Comparison of ENCODE assay signal across 35 mouse cellular contexts in genomic region chr1:156437726-156438125, GRCm38 (mm10). TPM values are rescaled to one million over a fixed set of nuclear protein-coding genes. Genes with fewer than 3 reads are reported as not detected.
DNase-seq lines count a peak whose midpoint lies in the region; TF ChIP-seq lines count a peak whose summit lies in the region.
"Had no signal": no experiment of that assay in that cellular context is flagged by ENCODE, and none has a peak within 500 bp of the region (broad histone marks: within the 10 kb centered on the region; RNA-seq: fewer than 3 reads in every experiment).

No protein-coding gene starts in this region.

- no peaks in the 10 kb centered on the region for H3K27me3 ChIP-seq in thymus, adult 2 months (ENCODE audit: control insufficient read depth, insufficient read depth, low read length)
- H3K27me3 ChIP-seq in cerebellum, adult 2 months (ENCODE audit: control insufficient read depth, insufficient read depth, low read length): no peaks in the 10 kb centered on the region
- H3K27me3 ChIP-seq: embryonic facial prominence, embryonic 13.5 days; heart, embryonic 13.5 days; hindbrain, embryonic 15.5 days; intestine, embryonic 15.5 days; liver, embryonic 15.5 days; lung, embryonic 15.5 days; megakaryocyte, embryonic 14.5 days; midbrain, embryonic 12.5 days; neural tube, embryonic 13.5 days; Patski had no signal

- 90% methylated on average over 5 of the region's 5 CpGs for WGBS in thymus, adult 2 months
- 59% methylated on average over 3 of the region's 5 CpGs for WGBS in macrophage (ENCODE audit: missing documents)
- 93% methylated on average over 5 of the region's 5 CpGs for WGBS in cerebellum, adult 2 months

- DNase-seq in thymus, adult 2 months: no peak
- no peak for DNase-seq in thymus, postnatal 0 days (ENCODE audit: low spot score)
- DNase-seq in cerebellum, adult 11-12 months: no peak
- DNase-seq in cerebellum, adult 2 months: no peak
- DNase-seq in testis, postnatal 10 days (ENCODE audit: low spot score): no peak
- DNase-seq: adrenal gland, postnatal 14 days; cerebellum, adult 8-10 months; cerebellum, postnatal 25 days; embryo, embryonic 11 days; forebrain, postnatal 0 days; heart, postnatal 10 days; kidney, adult 8-10 months; kidney, postnatal 4 days; liver; retina, postnatal 1 day; right cerebral cortex, postnatal 14 days had no signal

- peaks cover 7% of the 10 kb centered on the region for H3K4me1 ChIP-seq in thymus, adult 2 months (replicated peaks; ENCODE audit: control insufficient read depth, insufficient read depth, low read length)
- peaks cover 26% of the 10 kb centered on the region for H3K4me1 ChIP-seq in bone marrow macrophage, adult 2 months (ENCODE audit: control insufficient read depth, insufficient read depth, low read length)
- H3K4me1 ChIP-seq in cerebellum, adult 2 months (ENCODE audit: control insufficient read depth, insufficient read depth, low read length): no peaks in the 10 kb centered on the region
- H3K4me1 ChIP-seq: embryonic facial prominence, embryonic 13.5 days; forebrain, embryonic 10.5 days; heart, embryonic 13.5 days; hindbrain, embryonic 10.5 days; hindbrain, embryonic 15.5 days; intestine, embryonic 15.5 days; liver, embryonic 15.5 days; lung, embryonic 15.5 days; midbrain, embryonic 12.5 days; neural tube, embryonic 13.5 days had no signal

- peaks cover 74% of the 10 kb centered on the region for H3K36me3 ChIP-seq in thymus, adult 2 months (ENCODE audit: control insufficient read depth, insufficient read depth, low read length)
- peaks cover 86% of the 10 kb centered on the region for H3K36me3 ChIP-seq in macrophage (ENCODE audit: inconsistent target)

- H3K4me3 ChIP-seq in thymus, adult 2 months (ENCODE audit: control insufficient read depth, insufficient read depth, low read length): no peak overlapping the region
- no peak overlapping the region for H3K4me3 ChIP-seq in bone marrow macrophage, adult 2 months (ENCODE audit: insufficient read depth, low read length)
- no peak overlapping the region for H3K4me3 ChIP-seq in macrophage (ENCODE audit: inconsistent target)
- no peak overlapping the region for H3K4me3 ChIP-seq in cerebellum, adult 2 months (replicated peaks; ENCODE audit: insufficient read depth, low read depth, low read length)
- H3K4me3 ChIP-seq: embryonic facial prominence, embryonic 13.5 days; forebrain, embryonic 10.5 days; heart, embryonic 13.5 days; hindbrain, embryonic 10.5 days; hindbrain, embryonic 15.5 days; intestine, embryonic 15.5 days; liver, embryonic 15.5 days; lung, embryonic 15.5 days; megakaryocyte, embryonic 14.5 days; midbrain, embryonic 12.5 days; neural tube, embryonic 13.5 days had no signal

- no peak for TF ChIP-seq CTCF in thymus, adult 2 months (IDR thresholded peaks at IDR 0.05; ENCODE audit: borderline replicate concordance, control insufficient read depth, extremely low read depth, insufficient read depth, low read length, poor library complexity)
- no peak for TF ChIP-seq CTCF in bone marrow macrophage, adult 2 months (IDR thresholded peaks at IDR 0.05; ENCODE audit: low read depth, low read length)
- no peak for TF ChIP-seq CTCF in cerebellum, adult 2 months (IDR thresholded peaks at IDR 0.05; ENCODE audit: borderline replicate concordance, insufficient read depth, low read depth, low read length)

- TF ChIP-seq POLR2A in thymus, adult 2 months (IDR thresholded peaks at IDR 0.05; ENCODE audit: control insufficient read depth, extremely low read depth, insufficient read depth, low read length, poor library complexity): no peak
- no peak for TF ChIP-seq POLR2A in bone marrow macrophage, adult 2 months (IDR thresholded peaks at IDR 0.05; ENCODE audit: borderline replicate concordance, low read depth, low read length)
- TF ChIP-seq POLR2A in cerebellum, adult 2 months (IDR thresholded peaks at IDR 0.05; ENCODE audit: borderline replicate concordance, insufficient read depth, low read length): no peak

- peaks cover 43% of the 10 kb centered on the region; the same call in 1 of the 2 replicates for H3K79me2 ChIP-seq in macrophage (ENCODE audit: inconsistent target)

- peak overlapping the region; percentile 39; the same call in 1 of the 2 replicates for H3K27ac ChIP-seq in thymus, adult 2 months (ENCODE audit: control insufficient read depth, insufficient read depth, low read length)
- peak overlapping the region; percentile 8 for H3K27ac ChIP-seq in bone marrow macrophage, adult 2 months (ENCODE audit: insufficient read depth, low read depth, low read length)
- H3K27ac ChIP-seq in macrophage: 0 out of 2 replicates have a peak overlapping the region, but pooled peaks have one; percentile 16
- H3K27ac ChIP-seq in cerebellum, adult 2 months (ENCODE audit: insufficient read depth, low read length): no peak overlapping the region
- H3K27ac ChIP-seq: embryonic facial prominence, embryonic 13.5 days; forebrain, embryonic 10.5 days; heart, embryonic 13.5 days; hindbrain, embryonic 10.5 days; hindbrain, embryonic 15.5 days; intestine, embryonic 15.5 days; kidney, postnatal 0 days; liver, embryonic 15.5 days; lung, embryonic 15.5 days; midbrain, embryonic 12.5 days; neural tube, embryonic 13.5 days; stomach, postnatal 0 days had no signal

RNA-seq across cellular contexts. Expression of gene Axdnd1, which starts 16.8 kb away (rescaled TPM):
- polyA plus RNA-seq in thymus, adult 2 months (2012; rRNA removed): 2.4 and 3.2 TPM in 2 replicates
- polyA plus RNA-seq in thymus, postnatal 0 days (2015; fragmentation: Nextera tagmentation; extraction: Ambion mirVana): 5.2 and 7.8 TPM in 2 replicates
- polyA plus RNA-seq in bone marrow macrophage, adult 2 months (2012; ENCODE audit: insufficient read depth, insufficient read length, missing spikeins): 1.8 and 3.0 TPM in 2 replicates
- 10 to 100 TPM in 1 of 26 experiments, 1 to 10 TPM in 23, under 1 TPM in 2; 0.58 to 11.1 (median 3.1) TPM for total RNA-seq in macrophage (2018; cell fraction: chromatin; rRNA removed)
- total RNA-seq in macrophage (2018; cell fraction: cytosol; rRNA removed): 1 to 10 TPM in 1 of 26 experiments, under 1 TPM in 24, not detected in 1; 0.07 to 2.0 (median 0.21) TPM
- 1 to 10 TPM in 15 of 26 experiments, under 1 TPM in 11; 0.20 to 5.0 (median 1.1) TPM for total RNA-seq in macrophage (2018; cell fraction: nucleus; rRNA removed)
- 0.27 to 0.30 TPM in 2 of 3 replicates, not detected in the other for polyA plus RNA-seq in macrophage (2018)
- 0.33 and 0.38 TPM in 2 replicates for polyA plus RNA-seq in cerebellum, adult 2 months (2012; rRNA removed)
- total RNA-seq: gastrocnemius, adult 8-10 months; heart, adult 8-10 months had no signal
- polyA plus RNA-seq: liver, embryonic 15.5 days; midbrain, embryonic 12.5 days; small intestine, adult 2 months had no signal

RNA-seq across cellular contexts. Expression of gene Soat1, which starts 36.4 kb away (rescaled TPM):
- 103 and 119 TPM in 2 replicates for polyA plus RNA-seq in thymus, adult 2 months (2012; rRNA removed)
- 43.4 and 45.6 TPM in 2 replicates for polyA plus RNA-seq in thymus, postnatal 0 days (2015; fragmentation: Nextera tagmentation; extraction: Ambion mirVana)
- polyA plus RNA-seq in bone marrow macrophage, adult 2 months (2012; ENCODE audit: insufficient read depth, insufficient read length, missing spikeins): 294 and 305 TPM in 2 replicates
- total RNA-seq in macrophage (2018; cell fraction: chromatin; rRNA removed): 100 to 1,000 TPM in 21 of 26 experiments, 10 to 100 TPM in 5; 34.6 to 696 (median 309) TPM
- total RNA-seq in macrophage (2018; cell fraction: cytosol; rRNA removed): 100 to 1,000 TPM; 399 to 863 (median 568) TPM
- total RNA-seq in macrophage (2018; cell fraction: nucleus; rRNA removed): 100 to 1,000 TPM in 25 of 26 experiments, 10 to 100 TPM in 1; 95.3 to 878 (median 543) TPM
- polyA plus RNA-seq in macrophage (2018): 326 to 439 TPM (median 351 TPM) in 3 replicates
- polyA plus RNA-seq in cerebellum, adult 2 months (2012; rRNA removed): 16.5 and 17.7 TPM in 2 replicates
